Mouse (Mus musculus) kidney, embryonic 16.5 days (tissue): ENCODE results near the gene Olfr96. TPM values are rescaled to one million over a fixed set of nuclear protein-coding genes. Genes with fewer than 3 reads are reported as not detected.
A peak's percentile ranks its signal among the peaks of the same experiment; 100 is the strongest.

Experiments
- ATAC-seq: fragments of 200-750 bp; cut with Nextera tagmentation; 2 replicates; pipeline ENCODE4 v1.8.0; 2017; ENCODE audit warnings: moderate TSS enrichment; ENCODE audit not compliant: low FRiP score, low TSS enrichment
- H3K27ac ChIP-seq: fragments of 300-500 bp; sonication (generic); 2 replicates; pipeline ENCODE4 v1.5.1; 2014; ENCODE audit warnings: low read length
- H3K27me3 ChIP-seq: fragments of 300-500 bp; sonication (generic); 2 replicates; pipeline ENCODE4 v1.6.1; 2014; ENCODE audit warnings: low read length, control low read depth, mixed read lengths; ENCODE audit not compliant: insufficient read depth
- H3K36me3 ChIP-seq: fragments of 300-500 bp; sonication (generic); 2 replicates; pipeline ENCODE4 v1.6.1; 2014; ENCODE audit warnings: low read length, control low read depth, mixed read lengths; ENCODE audit not compliant: insufficient read depth
- H3K4me1 ChIP-seq: fragments of 300-500 bp; sonication (generic); 2 replicates; pipeline ENCODE4 v1.6.1; 2014; ENCODE audit warnings: low read length, control low read depth, mixed read lengths; ENCODE audit not compliant: insufficient read depth
- H3K4me2 ChIP-seq: fragments of 300-500 bp; sonication (generic); replicated peaks from 2 replicates; pipeline ENCODE4 v1.6.1; 2014; ENCODE audit warnings: low read depth, low read length
- H3K4me3 ChIP-seq: fragments of 300-500 bp; sonication (generic); 2 replicates; pipeline ENCODE4 v1.5.1; 2014; ENCODE audit warnings: mild to moderate bottlenecking, low read length
- H3K9ac ChIP-seq: fragments of 300-500 bp; sonication (generic); replicated peaks from 2 replicates; pipeline ENCODE4 v1.6.1; 2014; ENCODE audit warnings: low read length
- H3K9me3 ChIP-seq: fragments of 300-500 bp; sonication (generic); 2 replicates; pipeline ENCODE4 v1.6.1; 2016; ENCODE audit warnings: low read length, control low read depth
- WGBS: fragments of 180-500 bp; shearing (Covaris S2); extraction: QIAGEN DNeasy Blood & Tissue Kit; methylation state at CpG from one replicate; pipeline ENCODE4 v1.1.7; 2014; 5-methylcytosine and 5-hydroxymethylcytosine counted together
- polyA plus RNA-seq: library from polyadenylated mRNA; unstranded; fragments of >200 nt; fragmentation: Nextera tagmentation; extraction: Ambion mirVana; gene quantifications from 2 replicates; pipeline ENCODE4 v1.2.1, GENCODE M21; 2015

Olfr96 gene
- polyA plus RNA-seq, 1 experiment from 2014 or later: not detected

GRCm38 (mm10) chr17:37263626-37264025, 43.7 kb downstream of the Olfr96 start, which contains the start of gene Olfr98:
Olfr98 (minus strand) TSS chr17:37263749.
- Histone ChIP-seq H3K36me3 (no peaks in the 10 kb centered on the region), H3K27me3 (no peaks in the 10 kb centered on the region), H3K27ac (no peak within 1 kb of the TSS), H3K9me3 (no peaks in the 10 kb centered on the region), H3K4me2 (no peak within 1 kb of the TSS), H3K4me1 (no peaks in the 10 kb centered on the region), H3K9ac (no peak within 1 kb of the TSS), H3K4me3 (no peak within 1 kb of the TSS)
- WGBS: 92% methylated on average over 1 of the region's 1 CpGs
- ATAC-seq: no peak

GRCm38 (mm10) chr17:37270058-37270701, 50.2 kb downstream of the Olfr96 start, which contains the start of gene H2-M3:
H2-M3 (plus strand) TSS chr17:37270220.
- peak within 1 kb of the TSS; percentile 67 for H3K4me2 ChIP-seq
- H3K9ac ChIP-seq: 0 out of 2 replicates have a peak within 1 kb of the TSS, but pooled peaks have one; percentile 42
- peak; percentile 98 for ATAC-seq
- WGBS: 3% methylated on average over 26 of the region's 26 CpGs
- no peak within 1 kb of the TSS for H3K27ac ChIP-seq
- H3K9me3 ChIP-seq: no peaks in the 10 kb centered on the region
- no peaks in the 10 kb centered on the region for H3K36me3 ChIP-seq
- no peaks in the 10 kb centered on the region for H3K27me3 ChIP-seq
- H3K4me1 ChIP-seq: 0 out of 2 replicates have a peak, but pooled peaks cover 3% of the 10 kb centered on the region
- peak within 1 kb of the TSS; percentile 46 for H3K4me3 ChIP-seq

GRCm38 (mm10) chr17:37270702-37271092, 50.8 kb downstream of the Olfr96 start:
- ATAC-seq: peak; percentile 22; the same call in 1 of the 2 replicates
- 66% methylated on average over 8 of the region's 8 CpGs for WGBS

DNA sequence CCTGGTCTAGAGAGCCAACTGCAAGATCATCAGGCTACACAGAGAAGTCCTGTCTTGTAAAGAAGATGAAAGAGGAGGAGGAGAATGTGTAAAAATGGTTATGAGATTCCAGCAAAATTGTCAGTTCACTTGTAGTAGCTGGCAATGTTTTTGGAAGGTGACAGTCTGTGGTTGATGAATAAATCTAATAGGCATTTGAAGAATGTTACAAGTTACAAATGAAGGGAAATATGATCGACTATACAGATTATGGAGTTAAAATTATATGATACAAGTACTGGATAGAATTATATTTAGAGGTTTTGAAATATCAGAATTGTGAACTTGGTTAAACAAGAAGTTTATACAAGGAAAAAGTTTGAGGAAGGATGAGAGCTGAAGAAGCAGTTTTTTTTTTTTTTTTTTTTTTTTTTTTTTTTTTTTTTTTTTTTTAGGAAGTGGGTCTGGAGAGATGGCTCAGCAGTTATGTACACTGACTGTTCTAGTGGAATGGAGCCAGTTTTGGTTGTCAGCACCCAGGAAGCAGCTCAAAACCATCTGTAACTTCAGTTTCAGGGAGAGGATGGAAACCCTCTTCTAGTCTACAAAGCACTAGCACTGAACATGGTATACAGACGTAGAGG, 55.8 kb downstream of the Olfr96 start:
- Histone ChIP-seq H3K4me2 (no peak overlapping the region), H3K27ac (no peak overlapping the region), H3K9ac (no peak overlapping the region), H3K36me3 (no peaks in the 10 kb centered on the region), H3K4me1 (no peaks in the 10 kb centered on the region), H3K4me3 (no peak overlapping the region), H3K9me3 (no peaks in the 10 kb centered on the region), H3K27me3 (no peaks in the 10 kb centered on the region)
- 75% methylated on average over 2 of the region's 2 CpGs for WGBS
- ATAC-seq: no peak

More at GRCm38 (mm10) chr17:37270702-37271092, 50.8 kb downstream of the Olfr96 start:
- no peaks in the 10 kb centered on the region for H3K27me3 ChIP-seq
- H3K9me3 ChIP-seq: no peaks in the 10 kb centered on the region
- H3K36me3 ChIP-seq: no peaks in the 10 kb centered on the region
- peak overlapping the region; percentile 67 for H3K4me2 ChIP-seq
- peak overlapping the region; percentile 46 for H3K4me3 ChIP-seq
- H3K9ac ChIP-seq: 0 out of 2 replicates have a peak overlapping the region, but pooled peaks have one; percentile 42
- H3K4me1 ChIP-seq: 0 out of 2 replicates have a peak, but pooled peaks cover 3% of the 10 kb centered on the region
- H3K27ac ChIP-seq: no peak overlapping the region

Other genes starting within 250 kb of the Olfr96 start
- gene 2410137M14Rik, start 238.9 kb upstream of the Olfr96 start, polyA plus RNA-seq: not detected in 2 replicates
- gene H2-M5, start 230.6 kb upstream of the Olfr96 start, polyA plus RNA-seq: 0.44 and 0.57 TPM in 2 replicates
- gene Zfp57, start 219.0 kb upstream of the Olfr96 start, polyA plus RNA-seq: 64.5 and 66.7 TPM in 2 replicates
- gene Mog, start 196.7 kb upstream of the Olfr96 start, polyA plus RNA-seq: 0.09 and 0.13 TPM in 2 replicates
- 5.6 and 7.7 TPM in 2 replicates for gene Gabbr1, start 174.2 kb upstream of the Olfr96 start, polyA plus RNA-seq
- gene Olfr90, start 131.6 kb upstream of the Olfr96 start, polyA plus RNA-seq: not detected in 2 replicates
- not detected in 2 replicates for gene Olfr91, start 121.9 kb upstream of the Olfr96 start, polyA plus RNA-seq
- not detected in 2 replicates for gene Olfr92, start 100.1 kb upstream of the Olfr96 start, polyA plus RNA-seq
- gene Olfr93, start 58.7 kb upstream of the Olfr96 start, polyA plus RNA-seq: not detected in 2 replicates
- gene Ubd, start 26.3 kb upstream of the Olfr96 start, polyA plus RNA-seq: not detected in 2 replicates
- gene Olfr94, start 19.2 kb upstream of the Olfr96 start, polyA plus RNA-seq: not detected in 2 replicates
- gene Olfr95, start 7.0 kb upstream of the Olfr96 start, polyA plus RNA-seq: not detected in 2 replicates
- gene Olfr97, start 17.2 kb downstream of the Olfr96 start, polyA plus RNA-seq: not detected in 2 replicates
- gene Olfr98, start 43.6 kb downstream of the Olfr96 start, polyA plus RNA-seq: not detected in 2 replicates
- 1.5 TPM in 2 replicates for gene H2-M3, start 50.1 kb downstream of the Olfr96 start, polyA plus RNA-seq
- not detected in 2 replicates for gene Olfr99, start 63.3 kb downstream of the Olfr96 start, polyA plus RNA-seq
- gene Olfr101, start 84.2 kb downstream of the Olfr96 start, polyA plus RNA-seq: not detected in 2 replicates
- not detected in 2 replicates for gene Olfr102, start 96.9 kb downstream of the Olfr96 start, polyA plus RNA-seq
- not detected in 2 replicates for gene Olfr103, start 119.6 kb downstream of the Olfr96 start, polyA plus RNA-seq
- not detected in 2 replicates for gene Olfr104-ps, start 139.4 kb downstream of the Olfr96 start, polyA plus RNA-seq
- gene Olfr105-ps, start 158.9 kb downstream of the Olfr96 start, polyA plus RNA-seq: not detected in 2 replicates
- gene Olfr106-ps, start 170.2 kb downstream of the Olfr96 start, polyA plus RNA-seq: not detected in 2 replicates
- not detected in 2 replicates for gene Olfr107, start 179.1 kb downstream of the Olfr96 start, polyA plus RNA-seq
- gene Olfr108, start 225.3 kb downstream of the Olfr96 start, polyA plus RNA-seq: not detected in 2 replicates
- not detected in 2 replicates for gene Olfr109, start 238.8 kb downstream of the Olfr96 start, polyA plus RNA-seq